Mouse (Mus musculus): ENCODE measurements at regions not wholly inside any gene's neighbourhood (a gene's known extent, or its start where the extent isn't known, plus 50 kb on each side); places are given as distances from the start of the nearest gene placed in this dataset.
A peak's percentile ranks its signal among the peaks of the same experiment; 100 is the strongest.
"Not testable (repeated sequence)": the region's sequence is repeated elsewhere in the genome, so short reads cannot be mapped to it uniquely, and the experiment has no call there.

DNA sequence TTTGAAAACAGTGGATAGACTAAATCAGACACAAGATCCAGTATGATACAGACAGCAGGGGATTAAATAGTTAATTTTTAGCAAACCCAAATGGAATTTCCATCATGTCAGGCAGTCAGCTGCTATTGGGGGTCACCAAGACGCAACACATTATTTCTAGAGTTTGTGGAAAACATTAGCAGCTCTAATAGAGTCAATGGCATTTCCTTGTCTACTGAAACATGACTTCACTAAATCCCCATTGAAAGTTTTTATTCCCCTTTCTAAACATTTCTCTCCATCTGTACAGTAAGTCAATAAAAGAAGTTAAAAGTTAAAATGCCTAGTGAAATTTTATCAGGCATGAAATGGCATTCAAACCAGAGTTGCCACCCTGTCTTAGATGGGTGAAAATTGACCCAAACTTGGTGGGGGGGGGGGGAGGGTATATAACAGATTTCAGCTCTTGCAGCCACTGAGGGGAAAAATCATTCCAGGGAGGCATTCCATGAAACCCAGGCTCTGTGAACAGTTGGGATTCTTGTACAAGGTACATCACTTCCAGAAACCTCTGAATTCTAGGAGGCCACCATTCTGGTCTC lies 229.4 kb upstream of the Vmn1r3 start:
- WGBS: 23% methylated on average over 1 of the region's 1 CpGs
- not testable (repeated sequence) for H3K36me3 ChIP-seq (ENCODE audit: control insufficient read depth, insufficient read depth, low read length); H3K27ac ChIP-seq (ENCODE audit: low read length); H3K4me1 ChIP-seq (replicated peaks; ENCODE audit: control insufficient read depth, insufficient read depth, low read length); H3K9me3 ChIP-seq (ENCODE audit: control insufficient read depth, low read length); H3K4me3 ChIP-seq (ENCODE audit: low read length); H3K9ac ChIP-seq (ENCODE audit: low read length); H3K4me2 ChIP-seq (ENCODE audit: low read depth, low read length); ATAC-seq (ENCODE audit: low read depth); H3K27me3 ChIP-seq (ENCODE audit: control insufficient read depth, insufficient read depth, low read depth, low read length)

DNA sequence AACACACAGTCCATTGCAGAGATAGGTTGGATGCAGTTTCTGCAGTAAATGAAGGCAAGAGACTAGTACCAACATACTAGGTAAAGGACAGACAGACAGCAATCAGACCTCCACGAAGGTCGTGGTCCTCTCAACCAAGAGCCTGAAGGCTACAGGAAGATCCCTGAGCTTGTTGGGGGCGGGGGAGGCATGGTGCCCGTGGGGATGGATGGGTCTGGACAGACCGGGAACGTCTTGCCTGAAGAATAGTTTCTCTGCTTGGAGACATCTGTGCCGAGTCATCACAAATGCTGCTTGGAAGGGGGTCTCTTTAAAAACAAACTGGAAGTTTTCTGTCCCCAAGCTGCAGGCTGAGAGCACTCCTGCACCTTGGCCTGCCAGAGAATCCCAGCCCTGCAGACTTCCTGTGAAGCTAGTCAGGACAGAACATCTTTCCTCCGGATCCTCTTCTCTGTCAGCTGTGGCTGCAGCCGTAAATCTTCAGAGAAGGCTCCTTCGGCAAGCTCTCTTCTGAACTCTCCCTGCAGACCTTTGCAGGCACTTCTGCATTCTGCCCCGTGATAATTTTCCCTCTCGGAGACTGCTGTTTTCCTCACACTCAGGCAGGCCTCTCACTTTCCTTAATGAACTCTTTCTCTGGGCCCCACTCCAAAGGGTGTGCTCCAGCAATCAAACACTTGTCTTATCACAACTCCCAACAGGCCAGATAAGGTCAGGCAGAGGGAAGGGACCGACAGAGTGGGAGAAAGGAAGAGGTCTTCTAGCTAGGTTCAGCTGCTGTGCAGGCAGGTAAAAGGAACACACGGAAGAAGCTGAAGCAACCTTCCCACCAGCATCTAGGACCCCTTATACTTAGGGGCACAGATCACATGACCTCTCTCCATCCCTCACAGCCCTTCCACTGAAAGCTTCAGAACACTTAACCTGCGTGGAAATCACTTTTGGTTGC lies 228.6 kb upstream of the Vmn1r3 start:
- Histone ChIP-seq H3K27me3 (ENCODE audit: control insufficient read depth, insufficient read depth, low read depth, low read length) (no peaks in the 10 kb centered on the region), H3K4me2 (ENCODE audit: low read depth, low read length) (no peak overlapping the region), H3K4me3 (ENCODE audit: low read length) (no peak overlapping the region), H3K9ac (ENCODE audit: low read length) (no peak overlapping the region), H3K27ac (ENCODE audit: low read length) (no peak overlapping the region), H3K9me3 (ENCODE audit: control insufficient read depth, low read length) (no peaks in the 10 kb centered on the region), H3K4me1 (replicated peaks; ENCODE audit: control insufficient read depth, insufficient read depth, low read length) (no peaks in the 10 kb centered on the region), H3K36me3 (ENCODE audit: control insufficient read depth, insufficient read depth, low read length) (no peaks in the 10 kb centered on the region)
- WGBS: 16% methylated on average over 15 of the region's 15 CpGs
- ATAC-seq (ENCODE audit: low read depth): peak; percentile 74

DNA sequence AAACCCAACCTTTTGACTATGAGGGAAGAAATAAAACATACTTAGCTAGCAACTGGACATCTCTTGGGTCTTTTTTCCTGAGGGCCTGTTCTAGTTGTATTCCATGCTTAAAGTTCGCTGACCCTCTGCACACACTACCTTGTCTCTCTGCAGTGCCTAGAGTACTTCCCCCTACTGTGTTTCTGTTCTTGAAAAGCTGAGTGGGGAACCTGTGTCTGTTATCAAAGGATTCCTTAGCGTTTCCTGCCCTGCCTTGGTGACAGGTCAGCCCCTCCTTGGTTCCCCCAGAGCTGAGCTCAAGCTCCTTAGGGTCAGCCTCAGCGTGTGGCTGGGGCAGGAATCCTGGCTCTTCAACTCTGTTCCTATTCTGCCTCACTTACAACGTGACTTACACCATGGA lies 227.2 kb upstream of the Vmn1r3 start:
- not testable (repeated sequence) for H3K9ac ChIP-seq (ENCODE audit: low read length); H3K27ac ChIP-seq (ENCODE audit: low read length); H3K4me1 ChIP-seq (replicated peaks; ENCODE audit: control insufficient read depth, insufficient read depth, low read length); H3K9me3 ChIP-seq (ENCODE audit: control insufficient read depth, low read length); H3K4me2 ChIP-seq (ENCODE audit: low read depth, low read length); ATAC-seq (ENCODE audit: low read depth); H3K36me3 ChIP-seq (ENCODE audit: control insufficient read depth, insufficient read depth, low read length); H3K4me3 ChIP-seq (ENCODE audit: low read length); H3K27me3 ChIP-seq (ENCODE audit: control insufficient read depth, insufficient read depth, low read depth, low read length)
- 37% methylated on average over 4 of the region's 4 CpGs for WGBS

DNA sequence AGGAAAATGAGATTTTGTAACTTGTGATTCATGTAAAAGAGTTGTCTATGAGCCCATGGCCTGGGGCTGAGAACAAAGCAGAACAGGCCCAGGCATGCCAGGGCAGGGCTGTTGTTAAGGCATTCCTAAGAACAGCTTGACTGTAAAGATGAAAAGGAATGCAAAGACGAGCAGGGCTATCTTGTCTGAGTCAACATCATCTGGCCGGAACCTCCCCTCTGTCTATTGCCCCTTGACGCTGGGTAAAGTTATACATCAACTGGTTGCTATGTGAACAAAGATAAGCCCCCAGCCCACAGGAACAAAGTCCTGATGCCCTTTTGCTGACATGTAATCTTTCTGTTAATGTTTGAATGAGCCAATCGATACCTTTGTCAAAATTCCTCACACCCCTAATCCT lies 217.7 kb upstream of the Vmn1r3 start:
- H3K4me1 ChIP-seq (replicated peaks; ENCODE audit: control insufficient read depth, insufficient read depth, low read length); H3K27me3 ChIP-seq (ENCODE audit: control insufficient read depth, insufficient read depth, low read depth, low read length); ATAC-seq (ENCODE audit: low read depth); H3K9ac ChIP-seq (ENCODE audit: low read length); H3K4me3 ChIP-seq (ENCODE audit: low read length); H3K27ac ChIP-seq (ENCODE audit: low read length); H3K36me3 ChIP-seq (ENCODE audit: control insufficient read depth, insufficient read depth, low read length); H3K9me3 ChIP-seq (ENCODE audit: control insufficient read depth, low read length); H3K4me2 ChIP-seq (ENCODE audit: low read depth, low read length): not testable (repeated sequence)
- 44% methylated on average over 4 of the region's 4 CpGs for WGBS

DNA sequence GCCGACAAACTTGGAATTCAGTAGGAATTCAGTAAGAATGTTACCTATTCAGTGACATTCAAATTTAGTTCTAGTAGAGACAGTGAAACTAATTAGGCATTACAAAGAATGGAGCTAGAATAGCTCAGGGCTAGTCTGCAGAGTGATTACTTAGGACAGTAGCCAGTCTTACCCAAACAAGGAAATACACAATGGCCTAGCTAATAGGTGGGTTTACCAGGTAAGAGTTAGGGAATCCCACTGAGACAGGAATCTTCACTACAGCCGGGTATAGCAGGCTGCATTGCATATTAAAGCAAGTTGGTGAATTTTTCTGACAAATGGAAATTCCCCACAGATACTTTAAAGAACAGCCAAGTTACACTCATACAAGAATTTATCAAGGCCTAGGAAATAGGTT lies 216.6 kb upstream of the Vmn1r3 start:
- H3K36me3 ChIP-seq (ENCODE audit: control insufficient read depth, insufficient read depth, low read length); H3K9ac ChIP-seq (ENCODE audit: low read length); H3K27me3 ChIP-seq (ENCODE audit: control insufficient read depth, insufficient read depth, low read depth, low read length); H3K4me2 ChIP-seq (ENCODE audit: low read depth, low read length); H3K9me3 ChIP-seq (ENCODE audit: control insufficient read depth, low read length); H3K27ac ChIP-seq (ENCODE audit: low read length); H3K4me1 ChIP-seq (replicated peaks; ENCODE audit: control insufficient read depth, insufficient read depth, low read length); H3K4me3 ChIP-seq (ENCODE audit: low read length); ATAC-seq (ENCODE audit: low read depth): not testable (repeated sequence)
- 70% methylated on average over 2 of the region's 2 CpGs for WGBS

DNA sequence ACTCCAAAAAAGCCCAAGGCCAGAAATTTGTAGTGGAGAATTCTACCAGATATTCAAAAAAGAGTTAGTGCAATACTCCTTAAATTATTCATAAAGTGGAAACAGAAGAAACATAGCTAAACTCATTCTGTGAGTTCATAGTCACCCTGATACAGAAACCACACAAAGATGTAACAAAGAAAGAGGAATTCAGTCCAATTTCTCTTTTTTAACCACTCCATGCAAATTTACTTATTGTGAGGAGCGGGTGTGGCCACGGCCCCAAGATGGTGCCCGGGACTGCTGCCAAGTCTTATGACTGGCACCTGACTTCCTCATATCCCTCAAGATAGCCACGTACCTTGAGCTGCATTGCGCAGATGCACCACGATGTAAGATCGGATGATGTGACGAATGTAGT lies 206.4 kb upstream of the Vmn1r3 start:
- not testable (repeated sequence) for H3K27me3 ChIP-seq (ENCODE audit: control insufficient read depth, insufficient read depth, low read depth, low read length); H3K4me1 ChIP-seq (replicated peaks; ENCODE audit: control insufficient read depth, insufficient read depth, low read length); H3K4me3 ChIP-seq (ENCODE audit: low read length); H3K9ac ChIP-seq (ENCODE audit: low read length); H3K36me3 ChIP-seq (ENCODE audit: control insufficient read depth, insufficient read depth, low read length); H3K9me3 ChIP-seq (ENCODE audit: control insufficient read depth, low read length); H3K27ac ChIP-seq (ENCODE audit: low read length); H3K4me2 ChIP-seq (ENCODE audit: low read depth, low read length); ATAC-seq (ENCODE audit: low read depth)
- WGBS: 93% methylated on average over 7 of the region's 8 CpGs

DNA sequence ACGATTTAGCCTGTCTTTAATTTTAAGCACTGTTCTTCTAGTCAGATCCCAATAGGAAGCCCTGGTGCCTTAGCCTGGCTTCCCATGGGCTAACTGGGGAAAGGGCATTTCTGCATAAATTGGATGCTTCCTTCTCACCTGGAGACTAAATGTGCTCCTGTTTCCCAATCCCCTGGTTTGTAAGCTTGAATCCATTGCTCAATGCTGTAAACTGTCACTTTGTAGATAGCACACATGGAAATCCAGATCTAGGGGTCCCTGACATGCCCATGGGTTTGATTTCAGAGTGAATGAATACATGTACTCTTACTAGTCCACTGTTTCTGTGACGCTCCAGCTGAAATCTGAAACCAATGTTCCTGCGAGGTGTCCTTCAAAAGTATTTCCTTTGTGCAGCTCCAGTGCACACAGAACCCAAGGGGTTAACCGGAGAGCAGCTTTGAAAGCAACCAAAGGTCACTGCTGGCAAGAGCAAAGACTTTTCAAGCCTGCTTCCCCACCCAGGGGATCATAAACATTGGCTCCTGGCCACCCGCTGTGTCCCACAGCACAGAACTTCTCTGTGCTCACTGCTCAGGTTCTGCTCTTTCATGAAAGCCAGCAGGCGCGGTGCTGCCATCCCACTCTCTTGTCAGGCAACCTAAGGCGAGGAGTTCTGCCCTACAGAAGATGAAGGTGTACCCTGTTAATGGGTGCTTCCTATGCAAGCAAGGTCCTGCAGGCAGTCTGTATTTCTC lies 188.0 kb upstream of the Vmn1r3 start:
- not testable (repeated sequence) for H3K4me1 ChIP-seq (replicated peaks; ENCODE audit: control insufficient read depth, insufficient read depth, low read length); H3K9me3 ChIP-seq (ENCODE audit: control insufficient read depth, low read length); H3K9ac ChIP-seq (ENCODE audit: low read length); H3K4me3 ChIP-seq (ENCODE audit: low read length); H3K36me3 ChIP-seq (ENCODE audit: control insufficient read depth, insufficient read depth, low read length); H3K27ac ChIP-seq (ENCODE audit: low read length); ATAC-seq (ENCODE audit: low read depth); H3K4me2 ChIP-seq (ENCODE audit: low read depth, low read length); H3K27me3 ChIP-seq (ENCODE audit: control insufficient read depth, insufficient read depth, low read depth, low read length)
- 40% methylated on average over 8 of the region's 8 CpGs for WGBS

DNA sequence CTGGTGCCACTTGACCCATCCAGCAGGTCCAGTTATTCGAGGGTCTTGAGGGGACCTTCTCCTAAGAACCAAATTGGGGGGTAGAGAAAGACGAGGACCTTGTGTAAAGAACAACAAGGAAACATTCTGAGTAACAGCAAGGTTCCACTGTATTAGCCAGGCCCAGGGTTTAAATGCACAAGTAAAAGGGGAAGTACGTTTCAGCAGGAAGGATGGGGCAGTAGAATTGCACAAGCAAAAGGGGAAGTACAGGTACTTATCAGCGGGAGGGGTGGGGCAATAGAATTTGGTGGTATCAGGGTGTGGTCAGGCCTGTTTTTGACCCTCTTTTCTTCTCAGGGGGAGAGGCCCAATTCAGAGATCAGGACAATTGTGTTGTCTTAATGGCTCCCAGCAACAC lies 182.9 kb upstream of the Vmn1r3 start:
- not testable (repeated sequence) for ATAC-seq (ENCODE audit: low read depth); H3K9me3 ChIP-seq (ENCODE audit: control insufficient read depth, low read length); H3K4me2 ChIP-seq (ENCODE audit: low read depth, low read length); H3K27ac ChIP-seq (ENCODE audit: low read length); H3K27me3 ChIP-seq (ENCODE audit: control insufficient read depth, insufficient read depth, low read depth, low read length); H3K4me3 ChIP-seq (ENCODE audit: low read length); H3K4me1 ChIP-seq (replicated peaks; ENCODE audit: control insufficient read depth, insufficient read depth, low read length); H3K9ac ChIP-seq (ENCODE audit: low read length); H3K36me3 ChIP-seq (ENCODE audit: control insufficient read depth, insufficient read depth, low read length)
- 72% methylated on average over 4 of the region's 4 CpGs for WGBS

DNA sequence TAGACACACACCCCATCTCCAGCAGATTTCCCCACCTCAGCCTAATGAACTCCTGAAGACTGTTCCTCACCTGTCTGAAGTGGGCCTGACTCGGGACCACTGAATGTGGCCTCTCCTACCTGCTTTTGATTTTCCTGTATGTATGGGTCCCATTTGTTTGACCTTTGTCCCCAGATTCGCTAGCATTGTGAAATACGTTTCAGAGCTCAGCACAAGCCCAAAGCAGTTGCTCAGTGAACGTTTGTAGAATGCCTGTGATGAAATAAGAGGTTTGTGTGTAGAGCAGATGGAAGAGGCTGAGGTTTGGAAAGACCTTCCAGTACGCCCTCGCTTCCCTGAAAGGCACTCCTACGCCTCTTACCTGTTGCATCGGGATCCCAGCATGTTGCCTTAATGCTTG lies 158.3 kb upstream of the Vmn1r3 start:
- H3K4me1 ChIP-seq (replicated peaks; ENCODE audit: control insufficient read depth, insufficient read depth, low read length); H3K27ac ChIP-seq (ENCODE audit: low read length); H3K4me3 ChIP-seq (ENCODE audit: low read length); H3K4me2 ChIP-seq (ENCODE audit: low read depth, low read length); H3K9ac ChIP-seq (ENCODE audit: low read length); H3K9me3 ChIP-seq (ENCODE audit: control insufficient read depth, low read length); H3K27me3 ChIP-seq (ENCODE audit: control insufficient read depth, insufficient read depth, low read depth, low read length); ATAC-seq (ENCODE audit: low read depth); H3K36me3 ChIP-seq (ENCODE audit: control insufficient read depth, insufficient read depth, low read length): not testable (repeated sequence)
- 72% methylated on average over 8 of the region's 8 CpGs for WGBS

Data from lung, embryonic 16.5 days (tissue).